Mouse (Mus musculus): ENCODE results near the gene Ecm1.

DNA sequence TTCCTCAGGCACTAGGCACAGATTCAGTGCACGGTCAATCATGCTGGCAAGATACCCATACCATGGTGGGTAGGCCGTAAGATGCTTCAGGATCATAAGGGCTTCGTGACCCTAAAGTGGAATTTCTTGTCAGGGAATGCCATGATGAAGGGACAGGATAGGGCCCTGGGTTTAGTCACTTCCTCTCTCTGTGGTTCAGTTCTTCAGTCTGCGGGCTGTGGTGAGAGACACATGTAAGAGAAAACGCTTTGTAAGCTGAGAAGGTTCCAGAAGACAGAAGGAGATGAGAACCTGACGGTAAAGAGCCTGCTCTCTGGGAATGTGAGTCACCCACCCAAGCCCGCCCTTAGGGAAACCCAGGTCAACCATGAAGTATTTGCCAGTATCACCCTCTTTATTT, 31.9 kb downstream of the Ecm1 start:
- no peak for TF ChIP-seq POLR2A (IDR thresholded peaks at IDR 0.05; ENCODE audit: borderline replicate concordance, control insufficient read depth, low read depth, low read length)
- no peak for TF ChIP-seq CTCF (IDR thresholded peaks at IDR 0.05; ENCODE audit: control insufficient read depth, insufficient read depth, low read length)

All from bone marrow, adult 2 months (tissue).